Mouse (Mus musculus): ENCODE measurements around the gene Mok.

Mok gene

GRCm38 (mm10) chr12:110764531-110764930 lies 76.2 kb downstream of the Mok start:
- DNase-seq: no peak

- DNase-seq: no peak
These were observed 78.4 kb downstream of the Mok start for GRCm38 (mm10) chr12:110762321-110762720.

- DNase-seq: no peak
These were observed 81.8 kb downstream of the Mok start for GRCm38 (mm10) chr12:110758932-110759331.

All from right cerebral cortex, adult 18-20 months (tissue).